Mouse (Mus musculus): Measurements from ENCODE around the gene Fbxo30. TPM values are rescaled to one million over a fixed set of nuclear protein-coding genes. Genes with fewer than 3 reads are reported as not detected.

Fbxo30 gene
- total RNA-seq (2023) = 10 to 100 TPM; 30.5 to 31.3 TPM

GRCm38 (mm10) chr10:11280578-11281463, at the start of gene Fbxo30:
Fbxo30 (plus strand) TSS chr10:11281330.

GRCm38 (mm10) chr10:11343205-11344141, 62.3 kb downstream of the Fbxo30 start, which contains the start of gene Epm2a:
Epm2a (plus strand) TSS chr10:11343404.

Other genes with a start within 250 kb of the Fbxo30 start
- gene Grm1, start 199.0 kb upstream of the Fbxo30 start, total RNA-seq (2023) = under 1 TPM; 0.44 to 0.88 TPM
- 10 to 100 TPM; 12.8 to 14.7 TPM for gene Shprh, start 131.9 kb upstream of the Fbxo30 start, total RNA-seq (2023)
- 1 to 10 TPM; 1.1 to 2.2 TPM for gene Epm2a, start 62.1 kb downstream of the Fbxo30 start, total RNA-seq (2023)